Mouse (Mus musculus): ENCODE measurements around the gene Pdss1.

DNA sequence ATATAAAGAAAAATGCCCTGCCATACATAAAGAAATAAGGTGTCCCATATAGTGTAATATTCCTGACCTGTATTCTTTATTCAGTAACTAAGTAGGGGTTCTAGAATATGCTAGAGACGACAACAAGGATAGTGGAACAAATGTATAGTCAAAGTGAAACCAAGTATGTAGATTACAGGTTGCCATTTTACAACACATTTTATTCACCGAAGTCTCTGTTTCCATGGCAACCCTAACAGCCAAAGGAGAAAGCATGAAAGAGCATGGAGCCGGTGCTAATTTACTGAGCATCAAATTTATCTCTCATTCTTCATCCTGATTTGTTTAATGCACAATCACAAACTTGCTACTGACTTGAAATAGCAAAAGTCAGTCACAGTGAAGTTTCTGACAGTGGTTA, 37.8 kb upstream of the Pdss1 start:
- TF ChIP-seq CTCF (IDR thresholded peaks at IDR 0.05; ENCODE audit: insufficient read depth, low read depth, low read length): no peak
- TF ChIP-seq POLR2A (IDR thresholded peaks at IDR 0.05; ENCODE audit: insufficient read depth, low read depth, low read length): no peak
